Mouse (Mus musculus) midbrain, embryonic 11.5 days (tissue): ENCODE measurements around the gene Rfc1. TPM values are rescaled to one million over a fixed set of nuclear protein-coding genes. Genes with fewer than 3 reads are reported as not detected.
"Not testable (repeated sequence)": the region's sequence is repeated elsewhere in the genome, so short reads cannot be mapped to it uniquely, and the experiment has no call there.

Source experiments
- ATAC-seq: fragments of 200-750 bp; cut with Nextera tagmentation; 2 replicates; pipeline ENCODE4 v1.8.0; 2017; ENCODE audit warnings: moderate TSS enrichment, moderate library complexity; ENCODE audit not compliant: low FRiP score
- DNase-seq: peaks from one replicate; pipeline ENCODE4 v3.0.0; 2015; ENCODE audit warnings: low spot score; ENCODE audit errors: missing footprints
- H3K27ac ChIP-seq: fragments of 300-500 bp; sonication (generic); 2 replicates; pipeline ENCODE4 v1.5.1; 2014; ENCODE audit warnings: low read depth, low read length
- H3K27me3 ChIP-seq: fragments of 300-500 bp; sonication (generic); 2 replicates; pipeline ENCODE4 v1.6.1; 2014; ENCODE audit warnings: mild to moderate bottlenecking, low read length, moderate library complexity, mixed read lengths; ENCODE audit not compliant: control insufficient read depth, insufficient read depth
- H3K36me3 ChIP-seq: fragments of 300-500 bp; sonication (generic); 2 replicates; pipeline ENCODE4 v1.6.1; 2014; ENCODE audit warnings: mild to moderate bottlenecking, low read length, moderate library complexity, mixed read lengths; ENCODE audit not compliant: control insufficient read depth, insufficient read depth
- H3K4me1 ChIP-seq: fragments of 300-500 bp; sonication (generic); 2 replicates; pipeline ENCODE4 v1.6.1; 2014; ENCODE audit warnings: low read length; ENCODE audit not compliant: control insufficient read depth, insufficient read depth
- H3K4me2 ChIP-seq: fragments of 300-500 bp; sonication (generic); 2 replicates; pipeline ENCODE4 v1.6.1; 2014; ENCODE audit warnings: mild to moderate bottlenecking, moderate library complexity
- H3K4me3 ChIP-seq: fragments of 300-500 bp; sonication (generic); 2 replicates; pipeline ENCODE4 v1.5.1; 2014; ENCODE audit warnings: low read depth, low read length
- H3K9ac ChIP-seq: fragments of 300-500 bp; sonication (generic); 2 replicates; pipeline ENCODE4 v1.6.1; 2014; ENCODE audit warnings: low read length
- H3K9me3 ChIP-seq: fragments of 300-500 bp; sonication (generic); 2 replicates; pipeline ENCODE4 v1.6.1; 2016; ENCODE audit warnings: low read length; ENCODE audit not compliant: control insufficient read depth
- WGBS: fragments of 180-500 bp; shearing (Covaris S2); extraction: QIAGEN DNeasy Blood & Tissue Kit; methylation state at CpG from one replicate; pipeline ENCODE4 v1.1.7; 2014; 5-methylcytosine and 5-hydroxymethylcytosine counted together
- polyA plus RNA-seq: library from polyadenylated mRNA; unstranded; fragments of >200 nt; fragmentation: Nextera tagmentation; extraction: Ambion mirVana; gene quantifications from 2 replicates; pipeline ENCODE4 v1.2.1, GENCODE M21; 2014

The Rfc1 gene
- polyA plus RNA-seq, 1 experiment from 2014 or later, result 92.3 TPM

DNA sequence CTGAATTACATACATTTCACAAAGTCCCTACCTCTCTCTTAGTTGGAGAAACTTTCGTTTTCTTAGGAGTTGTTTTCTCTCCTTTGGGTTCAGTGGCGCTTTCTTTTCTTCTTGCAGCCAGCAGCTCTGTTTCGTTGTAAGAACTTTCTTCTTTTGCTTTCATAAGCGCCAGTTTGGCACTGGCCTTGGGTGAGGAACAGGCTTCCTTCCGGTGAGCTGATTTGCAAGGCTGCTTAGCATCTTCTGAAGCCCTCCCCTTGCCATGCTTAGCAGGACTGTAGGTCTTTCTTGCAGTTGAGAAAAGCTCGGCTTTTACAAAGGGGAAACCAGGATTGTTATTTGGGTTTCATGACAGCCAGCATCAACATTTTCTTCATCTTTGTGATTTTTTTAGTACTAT lies 41.8 kb downstream of the Rfc1 start:
- no peaks in the 10 kb centered on the region for H3K9me3 ChIP-seq
- no peak overlapping the region for H3K4me3 ChIP-seq
- no peak for ATAC-seq
- H3K4me1 ChIP-seq, result no peaks in the 10 kb centered on the region
- H3K27ac ChIP-seq, result no peak overlapping the region
- H3K4me2 ChIP-seq, result no peak overlapping the region
- WGBS, result 92% methylated on average over 6 of the region's 6 CpGs
- H3K9ac ChIP-seq, result no peak overlapping the region
- no peak for DNase-seq
- H3K27me3 ChIP-seq, result no peaks in the 10 kb centered on the region
- H3K36me3 ChIP-seq, result peaks cover 3% of the 10 kb centered on the region; the same call in 1 of the 2 replicates

DNA sequence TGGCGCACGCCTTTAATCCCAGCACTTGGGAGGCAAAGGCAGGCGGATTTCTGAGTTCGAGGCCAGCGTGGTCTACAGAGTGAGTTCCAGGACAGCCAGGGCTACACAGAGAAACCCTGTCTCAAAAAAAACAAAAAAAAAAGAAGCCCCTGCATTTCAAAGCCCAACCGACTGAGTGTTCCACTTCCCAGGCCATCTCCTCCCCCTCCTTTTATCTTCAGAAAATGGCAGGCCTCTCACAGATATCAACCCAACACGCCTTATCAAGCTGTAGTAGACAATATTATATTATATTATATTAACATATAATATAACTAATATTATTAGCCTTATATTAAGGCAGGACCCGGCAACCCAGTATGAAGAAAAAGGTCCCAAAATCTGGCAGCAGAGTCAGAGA lies 46.5 kb downstream of the Rfc1 start:
- peaks cover 14% of the 10 kb centered on the region; the same call in 1 of the 2 replicates for H3K36me3 ChIP-seq

DNA sequence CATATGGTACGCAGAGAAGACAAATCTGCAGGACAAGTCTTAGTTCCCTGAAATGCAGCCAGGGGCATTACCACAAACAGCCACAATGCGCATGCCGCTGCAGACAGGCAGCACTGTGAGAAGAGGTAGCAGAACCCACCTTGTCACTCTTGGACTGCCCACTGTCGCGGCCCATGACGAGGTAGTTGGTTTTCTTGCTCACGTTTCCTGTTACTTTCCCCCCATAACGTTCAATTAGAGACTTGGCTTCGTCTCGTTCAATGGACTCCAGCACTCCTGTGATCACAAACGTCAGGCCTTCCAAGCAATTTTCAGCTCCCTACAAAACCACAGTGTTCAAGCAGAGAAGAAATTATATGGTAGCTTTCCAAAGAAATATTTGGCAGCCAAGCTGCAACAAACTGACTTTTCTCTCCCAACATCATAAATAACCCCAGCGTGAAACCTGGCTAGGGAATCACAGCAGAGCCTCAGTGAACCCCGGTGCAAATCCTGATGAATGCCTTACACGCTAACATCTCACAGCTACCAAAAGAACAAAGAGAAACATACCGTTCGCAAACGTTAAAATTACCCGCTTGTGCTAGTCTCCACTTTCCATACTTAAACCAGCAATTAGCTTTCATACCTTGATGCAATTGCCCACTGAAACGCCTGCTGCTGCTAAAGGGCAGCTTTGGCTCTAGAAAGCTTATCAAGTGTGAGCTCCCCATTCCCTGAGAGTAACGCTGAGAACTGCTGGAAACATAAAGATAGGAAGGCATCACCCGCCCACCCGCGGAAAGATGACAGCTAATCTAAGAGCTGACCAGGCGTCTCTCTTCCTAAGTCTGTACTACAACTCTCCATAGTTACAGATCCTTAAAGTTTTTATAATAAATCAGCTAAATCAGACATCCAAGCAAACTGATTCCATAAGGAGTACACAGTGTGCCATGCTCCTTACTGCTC lies 47.4 kb downstream of the Rfc1 start:
- H3K4me3 ChIP-seq, result no peak overlapping the region
- H3K27me3 ChIP-seq, result no peaks in the 10 kb centered on the region
- H3K9me3 ChIP-seq, result no peaks in the 10 kb centered on the region
- no peak overlapping the region for H3K27ac ChIP-seq
- WGBS, result 92% methylated on average over 24 of the region's 24 CpGs
- H3K4me1 ChIP-seq, result no peaks in the 10 kb centered on the region
- peaks cover 14% of the 10 kb centered on the region; the same call in 1 of the 2 replicates for H3K36me3 ChIP-seq
- ATAC-seq, result no peak
- DNase-seq, result no peak
- H3K9ac ChIP-seq, result no peak overlapping the region
- H3K4me2 ChIP-seq, result no peak overlapping the region

More for the DNA sequence above, 46.5 kb downstream of the Rfc1 start:
- H3K4me2 ChIP-seq, H3K9me3 ChIP-seq, ATAC-seq, H3K27me3 ChIP-seq, DNase-seq, H3K4me3 ChIP-seq, H3K4me1 ChIP-seq, H3K9ac ChIP-seq, H3K27ac ChIP-seq: not testable (repeated sequence)
- 88% methylated on average over 8 of the region's 8 CpGs for WGBS

DNA sequence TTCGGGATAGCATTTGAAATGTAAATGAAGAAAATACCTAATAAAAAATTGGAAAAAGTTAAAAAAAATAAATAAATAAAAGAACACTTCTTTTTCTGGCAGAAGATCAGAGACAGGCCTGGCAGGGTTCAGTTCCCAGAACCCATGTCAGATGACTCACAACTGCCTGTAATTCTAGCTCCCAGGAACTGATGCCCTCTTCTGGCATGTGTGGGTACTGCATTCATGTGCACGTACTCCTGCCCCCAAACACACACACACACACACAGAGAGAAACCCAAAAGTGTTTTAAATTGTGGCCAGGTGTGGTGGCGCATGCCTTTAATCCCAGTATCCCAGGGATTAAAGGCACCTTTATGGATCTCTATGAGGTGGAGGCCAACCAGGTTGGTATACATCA lies 51.3 kb downstream of the Rfc1 start:
- H3K4me2 ChIP-seq, result no peak overlapping the region
- no peak overlapping the region for H3K4me3 ChIP-seq
- peaks cover 15% of the 10 kb centered on the region for H3K36me3 ChIP-seq
- DNase-seq, result no peak
- no peaks in the 10 kb centered on the region for H3K27me3 ChIP-seq
- no peak overlapping the region for H3K27ac ChIP-seq
- no peak for ATAC-seq
- no peak overlapping the region for H3K9ac ChIP-seq
- H3K4me1 ChIP-seq, result no peaks in the 10 kb centered on the region
- 95% methylated on average over 3 of the region's 3 CpGs for WGBS
- no peaks in the 10 kb centered on the region for H3K9me3 ChIP-seq

DNA sequence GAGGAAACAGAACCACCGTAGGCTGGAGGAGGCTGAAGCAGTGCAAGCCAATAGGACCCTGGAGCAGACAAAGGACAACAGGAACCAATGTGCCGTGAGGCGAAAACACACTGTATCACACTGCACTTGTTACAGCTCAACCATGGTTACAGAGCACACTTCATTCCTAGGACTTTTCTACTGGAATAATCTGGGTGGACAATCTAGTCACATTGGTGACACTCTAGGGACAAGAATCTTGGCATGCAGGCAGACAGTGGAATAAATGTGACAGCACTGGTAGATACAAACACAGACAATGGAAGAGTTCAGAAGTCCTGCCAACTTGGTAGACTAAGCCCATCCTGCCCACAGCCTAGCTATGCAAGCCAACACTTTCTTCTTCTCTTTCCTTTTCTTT lies 54.3 kb downstream of the Rfc1 start:
- DNase-seq (no peak), ATAC-seq (no peak)
- Histone ChIP-seq H3K27me3 (no peaks in the 10 kb centered on the region), H3K4me1 (no peaks in the 10 kb centered on the region), H3K4me2 (no peak overlapping the region), H3K36me3 (peaks cover 18% of the 10 kb centered on the region), H3K9me3 (no peaks in the 10 kb centered on the region), H3K27ac (no peak overlapping the region), H3K9ac (no peak overlapping the region), H3K4me3 (no peak overlapping the region)
- WGBS, result 92% methylated on average over 3 of the region's 3 CpGs

GRCm38 (mm10) chr5:65279133-65279651 lies 56.3 kb downstream of the Rfc1 start:
- 89% methylated on average over 6 of the region's 6 CpGs for WGBS
- H3K27ac ChIP-seq, result no peak overlapping the region
- no peak overlapping the region for H3K4me3 ChIP-seq
- H3K4me2 ChIP-seq, result no peak overlapping the region
- no peak for ATAC-seq
- H3K9me3 ChIP-seq, result no peaks in the 10 kb centered on the region
- H3K27me3 ChIP-seq, result no peaks in the 10 kb centered on the region
- DNase-seq, result no peak
- no peaks in the 10 kb centered on the region for H3K4me1 ChIP-seq
- no peak overlapping the region for H3K9ac ChIP-seq
- H3K36me3 ChIP-seq, result peaks cover 18% of the 10 kb centered on the region

DNA sequence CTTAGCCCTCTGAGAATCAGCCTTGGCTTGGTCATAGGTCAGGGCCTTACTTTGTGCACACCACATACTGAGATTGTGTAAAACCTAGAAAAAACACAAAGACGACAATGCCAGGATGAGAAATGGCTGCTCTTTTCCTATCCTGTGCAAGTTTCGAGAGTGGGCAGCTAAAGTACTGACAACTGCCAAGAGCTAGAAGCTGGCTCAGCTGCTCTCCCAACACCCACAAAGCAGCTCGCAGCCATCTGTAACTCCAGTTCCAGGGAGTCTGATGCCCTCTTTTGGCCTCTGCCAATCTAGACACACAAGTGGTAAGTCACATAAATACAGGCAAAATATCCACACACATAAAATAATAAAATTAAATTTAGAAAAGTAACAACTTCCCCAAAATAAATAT lies 61.5 kb downstream of the Rfc1 start:
- no peak for DNase-seq
- Histone ChIP-seq H3K9me3 (no peaks in the 10 kb centered on the region), H3K9ac (no peak overlapping the region), H3K4me2 (no peak overlapping the region), H3K4me1 (no peaks in the 10 kb centered on the region), H3K27me3 (no peaks in the 10 kb centered on the region), H3K27ac (no peak overlapping the region), H3K4me3 (no peak overlapping the region), H3K36me3 (peaks cover 14% of the 10 kb centered on the region; the same call in 1 of the 2 replicates)
- WGBS, result 93% methylated on average over 3 of the region's 3 CpGs
- ATAC-seq, result no peak

DNA sequence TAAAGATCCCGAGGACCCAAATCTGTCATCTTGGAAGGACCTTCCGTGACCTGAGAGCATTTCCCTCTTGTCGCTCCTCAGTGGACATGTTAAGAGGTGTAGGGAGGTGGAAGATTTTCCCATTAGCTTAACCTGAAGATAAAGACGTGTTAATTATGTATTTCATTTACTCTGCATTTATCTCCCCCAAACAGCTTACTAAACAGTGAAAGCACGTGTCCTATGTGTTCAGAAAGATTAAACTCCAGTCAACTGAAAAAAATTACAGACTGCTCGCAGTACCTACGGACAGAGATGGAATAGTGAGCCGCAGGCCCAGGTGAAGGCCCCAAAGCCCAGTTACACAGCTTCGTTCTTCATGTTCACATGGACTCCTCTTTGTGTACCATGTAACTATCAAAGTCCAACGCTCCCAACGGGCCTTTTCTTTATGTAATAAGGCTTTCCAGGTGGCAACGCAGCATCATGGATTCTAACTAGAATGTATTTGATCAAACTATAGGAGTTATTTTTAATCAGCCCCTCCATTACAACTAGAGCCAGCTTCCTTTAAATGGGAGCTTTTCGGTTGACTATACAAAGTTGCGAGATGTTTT lies 77.5 kb downstream of the Rfc1 start:
- no peaks in the 10 kb centered on the region for H3K4me1 ChIP-seq
- no peak overlapping the region for H3K4me3 ChIP-seq
- no peak overlapping the region for H3K27ac ChIP-seq
- H3K9me3 ChIP-seq, result no peaks in the 10 kb centered on the region
- H3K36me3 ChIP-seq, result peaks cover 3% of the 10 kb centered on the region; the same call in 1 of the 2 replicates
- H3K4me2 ChIP-seq, result no peak overlapping the region
- ATAC-seq (no peak), DNase-seq (peak; percentile 74)
- no peak overlapping the region for H3K9ac ChIP-seq
- no peaks in the 10 kb centered on the region for H3K27me3 ChIP-seq
- WGBS, result 92% methylated on average over 14 of the region's 14 CpGs
